Mouse (Mus musculus) lung, embryonic 16.5 days (tissue): ENCODE measurements around the gene Spg20. TPM values are rescaled to one million over a fixed set of nuclear protein-coding genes. Genes with fewer than 3 reads are reported as not detected.

Source experiments
- ATAC-seq: fragments of 200-750 bp; cut with Nextera tagmentation; 2 replicates; pipeline ENCODE4 v1.8.0; 2017; ENCODE audit warnings: low read depth, mild to moderate bottlenecking, moderate library complexity
- H3K27ac ChIP-seq: fragments of 300-500 bp; sonication (generic); 2 replicates; pipeline ENCODE4 v1.5.1; 2014; ENCODE audit warnings: mild to moderate bottlenecking, control low read depth, low read length
- H3K27me3 ChIP-seq: fragments of 300-500 bp; sonication (generic); 2 replicates; pipeline ENCODE4 v1.6.1; 2014; ENCODE audit warnings: low read depth, low read length, mixed read lengths; ENCODE audit not compliant: control insufficient read depth, insufficient read depth
- H3K36me3 ChIP-seq: fragments of 300-500 bp; sonication (generic); 2 replicates; pipeline ENCODE4 v1.6.1; 2014; ENCODE audit warnings: low read length; ENCODE audit not compliant: control insufficient read depth, insufficient read depth
- H3K4me1 ChIP-seq: fragments of 300-500 bp; sonication (generic); replicated peaks from 2 replicates; pipeline ENCODE4 v1.6.1; 2014; ENCODE audit warnings: low read length, mixed read lengths; ENCODE audit not compliant: control insufficient read depth, insufficient read depth
- H3K4me2 ChIP-seq: fragments of 300-500 bp; sonication (generic); 2 replicates; pipeline ENCODE4 v1.6.1; 2014; ENCODE audit warnings: low read depth, low read length, control low read depth
- H3K4me3 ChIP-seq: fragments of 300-500 bp; sonication (generic); 2 replicates; pipeline ENCODE4 v1.5.1; 2014; ENCODE audit warnings: mild to moderate bottlenecking, low read length, control low read depth
- H3K9ac ChIP-seq: fragments of 300-500 bp; sonication (generic); 2 replicates; pipeline ENCODE4 v1.6.1; 2014; ENCODE audit warnings: low read length, control low read depth
- H3K9me3 ChIP-seq: fragments of 300-500 bp; sonication (generic); 2 replicates; pipeline ENCODE4 v1.6.1; 2016; ENCODE audit warnings: low read length; ENCODE audit not compliant: control insufficient read depth
- WGBS: fragments of 180-500 bp; shearing (Covaris S2); extraction: QIAGEN DNeasy Blood & Tissue Kit; methylation state at CpG from one replicate; pipeline ENCODE4 v1.1.7; 2014; 5-methylcytosine and 5-hydroxymethylcytosine counted together
- polyA plus RNA-seq: library from polyadenylated mRNA; unstranded; fragments of >200 nt; fragmentation: Nextera tagmentation; extraction: Ambion mirVana; gene quantifications from 2 replicates; pipeline ENCODE4 v1.2.1, GENCODE M21; 2015

The Spg20 gene
- 33.8 and 39.2 TPM in 2 replicates for polyA plus RNA-seq

GRCm38 (mm10) chr3:55111935-55112709, at the start of gene Spg20:
Spg20 (plus strand) TSS chr3:55112108.
- Histone ChIP-seq H3K36me3 (peaks cover 2% of the 10 kb centered on the region), H3K4me1 (peaks cover 19% of the 10 kb centered on the region), H3K4me2 (peak within 1 kb of the TSS; percentile 78), H3K9ac (peak within 1 kb of the TSS; percentile 94), H3K27ac (peak within 1 kb of the TSS; percentile 83), H3K9me3 (no peaks in the 10 kb centered on the region), H3K27me3 (no peaks in the 10 kb centered on the region), H3K4me3 (peak within 1 kb of the TSS; percentile 79)
- WGBS = under 1% methylated on average over 58 of the region's 58 CpGs
- peak; percentile 98 for ATAC-seq

DNA sequence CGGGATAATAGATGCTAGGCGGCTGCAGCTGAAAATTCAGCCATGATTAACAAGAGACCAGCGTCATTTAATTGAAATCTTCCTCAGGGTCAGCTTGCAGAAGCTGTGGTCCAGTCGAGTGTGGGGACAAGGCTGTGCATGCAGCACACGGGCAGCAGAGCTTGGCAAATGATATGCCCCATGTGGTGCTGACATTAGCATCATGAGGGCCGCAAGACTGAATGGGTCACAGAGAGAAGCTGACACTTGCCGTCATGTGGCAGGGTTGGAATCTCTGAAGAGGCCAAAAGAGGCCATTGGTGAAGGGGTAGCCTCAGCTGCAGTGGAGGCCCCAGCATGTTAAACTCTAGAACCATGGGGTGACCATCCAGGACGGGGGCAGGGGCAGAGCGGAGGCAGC, 49.3 kb upstream of the Spg20 start:
- Histone ChIP-seq H3K27me3 (peaks cover 4% of the 10 kb centered on the region), H3K4me1 (no peaks in the 10 kb centered on the region), H3K4me3 (no peak overlapping the region), H3K4me2 (no peak overlapping the region), H3K27ac (no peak overlapping the region), H3K9ac (no peak overlapping the region), H3K36me3 (no peaks in the 10 kb centered on the region), H3K9me3 (no peaks in the 10 kb centered on the region)
- 63% methylated on average over 9 of the region's 9 CpGs for WGBS
- no peak for ATAC-seq

DNA sequence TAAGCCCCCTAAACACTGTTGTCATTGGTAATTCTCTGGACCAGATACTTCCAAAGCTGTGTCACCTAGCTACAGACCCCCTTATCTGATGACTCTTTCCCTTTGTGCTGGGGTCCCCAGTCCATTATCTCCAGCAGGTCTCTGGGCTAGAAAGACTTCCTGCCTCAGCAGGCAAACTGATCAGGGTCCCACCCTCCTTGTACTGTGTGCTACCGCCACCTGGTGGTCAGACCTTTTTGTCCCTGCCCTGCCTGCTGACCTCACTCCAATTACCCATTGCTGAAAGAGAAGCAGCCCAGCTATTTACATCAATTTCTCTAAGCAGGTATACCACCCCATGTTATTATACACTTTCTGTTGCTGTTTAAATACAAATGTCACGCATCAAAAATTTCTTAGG, 47.5 kb upstream of the Spg20 start:
- H3K9ac ChIP-seq = no peak overlapping the region
- no peaks in the 10 kb centered on the region for H3K36me3 ChIP-seq
- WGBS = 10% methylated on average over 2 of the region's 2 CpGs
- no peaks in the 10 kb centered on the region for H3K4me1 ChIP-seq
- no peak overlapping the region for H3K4me3 ChIP-seq
- no peak overlapping the region for H3K27ac ChIP-seq
- H3K27me3 ChIP-seq = peaks cover 4% of the 10 kb centered on the region
- ATAC-seq = no peak
- H3K9me3 ChIP-seq = no peaks in the 10 kb centered on the region
- H3K4me2 ChIP-seq = no peak overlapping the region

DNA sequence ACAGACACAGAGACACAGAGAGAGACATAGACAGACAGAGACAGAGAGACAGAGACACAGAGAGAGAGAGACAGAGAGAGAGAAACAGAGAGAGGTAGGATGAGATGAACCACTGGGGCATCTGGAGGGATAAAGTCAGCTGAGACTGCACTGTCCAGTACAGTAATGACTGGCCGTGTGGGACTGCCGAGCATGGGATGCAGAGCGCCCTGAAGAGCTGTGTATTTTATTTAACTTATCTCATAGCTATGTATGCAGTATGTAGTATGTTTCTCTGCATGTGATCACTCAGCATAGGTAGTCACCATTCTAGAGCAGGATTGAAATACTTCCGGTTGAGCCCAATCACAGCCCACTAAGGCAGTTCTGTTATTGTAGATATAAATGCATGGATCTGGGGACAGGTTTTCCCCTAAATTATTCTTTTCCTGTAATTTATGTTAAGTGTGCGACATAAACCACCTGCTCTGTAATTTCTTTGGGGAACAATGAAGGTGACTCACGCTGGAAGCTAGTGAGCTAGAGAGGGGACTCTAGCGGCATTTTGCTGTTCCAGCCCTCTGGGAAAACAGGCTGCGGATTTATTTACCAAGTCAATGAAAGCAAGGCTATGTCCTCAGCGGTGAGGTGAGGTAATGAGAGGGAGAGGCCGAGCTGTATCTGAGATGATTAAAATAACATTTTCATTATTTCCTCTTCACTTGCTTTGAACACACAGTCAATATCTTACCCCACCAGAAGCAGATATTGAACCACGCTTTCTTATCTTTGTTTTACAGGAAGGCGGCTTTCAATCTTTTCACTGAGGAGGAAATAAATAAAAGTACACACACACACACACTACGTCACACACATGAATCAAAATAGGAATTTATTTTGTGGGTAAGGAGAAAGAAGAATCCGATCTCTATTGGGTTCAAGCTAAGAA, 45.9 kb upstream of the Spg20 start:
- WGBS = 45% methylated on average over 14 of the region's 14 CpGs
- Histone ChIP-seq H3K36me3 (no peaks in the 10 kb centered on the region), H3K4me3 (no peak overlapping the region), H3K27me3 (peaks cover 4% of the 10 kb centered on the region), H3K9ac (no peak overlapping the region), H3K4me2 (no peak overlapping the region), H3K4me1 (no peaks in the 10 kb centered on the region), H3K27ac (no peak overlapping the region), H3K9me3 (no peaks in the 10 kb centered on the region)
- ATAC-seq = no peak

- Histone ChIP-seq H3K9ac (no peak overlapping the region), H3K4me1 (no peaks in the 10 kb centered on the region), H3K9me3 (no peaks in the 10 kb centered on the region), H3K27me3 (peaks cover 4% of the 10 kb centered on the region), H3K4me2 (no peak overlapping the region), H3K36me3 (no peaks in the 10 kb centered on the region), H3K27ac (no peak overlapping the region), H3K4me3 (no peak overlapping the region)
- no peak for ATAC-seq
- WGBS = 50% methylated on average over 12 of the region's 12 CpGs
These were observed 45.3 kb upstream of the Spg20 start for GRCm38 (mm10) chr3:55066666-55067023.

GRCm38 (mm10) chr3:55067791-55068434, 44.0 kb upstream of the Spg20 start:
- WGBS = 21% methylated on average over 7 of the region's 7 CpGs
- no peak overlapping the region for H3K27ac ChIP-seq
- no peaks in the 10 kb centered on the region for H3K9me3 ChIP-seq
- no peak overlapping the region for H3K4me2 ChIP-seq
- ATAC-seq = no peak
- no peak overlapping the region for H3K4me3 ChIP-seq
- no peaks in the 10 kb centered on the region for H3K36me3 ChIP-seq
- H3K9ac ChIP-seq = no peak overlapping the region
- peaks cover 4% of the 10 kb centered on the region for H3K27me3 ChIP-seq
- no peaks in the 10 kb centered on the region for H3K4me1 ChIP-seq

DNA sequence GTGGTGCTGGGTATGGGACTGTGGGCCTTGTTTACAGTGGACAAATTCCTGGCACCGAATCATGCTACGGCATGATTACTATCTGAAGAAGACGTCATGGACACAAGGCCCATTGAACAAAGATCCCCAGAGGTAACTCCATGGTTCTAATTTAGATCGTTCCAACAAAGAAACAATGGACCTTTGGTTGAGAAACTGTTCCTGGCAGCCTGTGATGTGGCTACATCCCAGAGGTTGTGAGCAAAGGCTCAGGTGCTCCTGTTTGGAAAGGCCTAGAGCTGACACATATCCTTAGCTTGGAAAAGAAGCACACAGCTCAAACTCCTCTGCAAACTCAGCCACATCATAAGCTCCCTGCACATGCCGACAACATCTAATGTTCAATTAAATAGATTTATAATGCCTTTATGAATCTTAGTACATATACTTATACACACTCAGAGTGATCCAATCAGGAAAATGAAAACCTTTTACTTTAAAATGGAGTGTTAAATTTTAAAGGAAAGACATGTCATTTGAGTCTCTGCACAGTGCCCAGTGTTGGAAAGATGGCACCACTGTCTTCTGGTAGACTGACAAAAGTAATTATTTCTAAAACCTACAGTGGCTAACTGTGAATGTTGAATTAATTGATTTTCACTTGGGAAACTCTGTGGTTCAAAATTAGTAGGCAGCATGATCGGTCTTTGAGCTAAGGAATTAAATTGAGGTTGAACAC, 37.2 kb upstream of the Spg20 start:
- H3K27me3 ChIP-seq = no peaks in the 10 kb centered on the region
- no peaks in the 10 kb centered on the region for H3K36me3 ChIP-seq
- no peaks in the 10 kb centered on the region for H3K9me3 ChIP-seq
- H3K4me2 ChIP-seq = no peak overlapping the region
- no peaks in the 10 kb centered on the region for H3K4me1 ChIP-seq
- no peak overlapping the region for H3K9ac ChIP-seq
- no peak for ATAC-seq
- no peak overlapping the region for H3K4me3 ChIP-seq
- 82% methylated on average over 6 of the region's 6 CpGs for WGBS
- no peak overlapping the region for H3K27ac ChIP-seq

- Histone ChIP-seq H3K36me3 (no peaks in the 10 kb centered on the region), H3K27ac (no peak overlapping the region), H3K4me2 (no peak overlapping the region), H3K9me3 (no peaks in the 10 kb centered on the region), H3K4me3 (no peak overlapping the region), H3K4me1 (no peaks in the 10 kb centered on the region), H3K27me3 (no peaks in the 10 kb centered on the region), H3K9ac (no peak overlapping the region)
- ATAC-seq = no peak
- 56% methylated on average over 3 of the region's 3 CpGs for WGBS
These were observed 36.6 kb upstream of the Spg20 start for GRCm38 (mm10) chr3:55075294-55075648.
